Mouse (Mus musculus) kidney, adult 2 months (tissue): ENCODE results near the gene Dlg5. TPM values are rescaled to one million over a fixed set of nuclear protein-coding genes. Genes with fewer than 3 reads are reported as not detected.
A peak's percentile ranks its signal among the peaks of the same experiment; 100 is the strongest.

Experiments
- DNase-seq: peaks from one replicate; pipeline ENCODE4 v3.0.0; 2021
- H3K27ac ChIP-seq: fragments of 200-500 bp; 2 replicates; pipeline ENCODE4 v1.5.1; 2012; ENCODE audit warnings: low read depth, low read length, control low read depth, inconsistent platforms; ENCODE audit not compliant: insufficient read depth
- H3K27me3 ChIP-seq: fragments of 200-500 bp; replicated peaks from 2 replicates; pipeline ENCODE4 v1.6.1; 2012; ENCODE audit warnings: mild to moderate bottlenecking, moderate library complexity, low read length, inconsistent platforms; ENCODE audit not compliant: control insufficient read depth, insufficient read depth
- H3K36me3 ChIP-seq: fragments of 200-500 bp; 2 replicates; pipeline ENCODE4 v1.6.1; 2012; ENCODE audit warnings: mild to moderate bottlenecking, moderate library complexity, low read length, inconsistent platforms; ENCODE audit not compliant: control insufficient read depth, insufficient read depth
- H3K4me1 ChIP-seq: fragments of 200-500 bp; 2 replicates; pipeline ENCODE4 v1.6.1; 2011; ENCODE audit warnings: low read length; ENCODE audit not compliant: control insufficient read depth, insufficient read depth
- H3K4me3 ChIP-seq: fragments of 200-500 bp; 2 replicates; pipeline ENCODE4 v1.5.1; 2011; ENCODE audit warnings: mild to moderate bottlenecking, low read depth, low read length, control low read depth; ENCODE audit not compliant: insufficient read depth
- CTCF ChIP-seq: fragments of 200-500 bp; conservative IDR thresholded peaks from 2 replicates; pipeline ENCODE4 v1.5.1; 2011; ENCODE audit warnings: low read depth, mild to moderate bottlenecking, control low read depth, low read length, moderate library complexity, mixed read lengths; ENCODE audit not compliant: insufficient read depth, insufficient read length
- POLR2A ChIP-seq: fragments of 200-500 bp; IDR thresholded peaks from one replicate; pipeline ENCODE4 v1.6.1; 2011; ENCODE audit warnings: low read depth, low read length, control low read depth
- WGBS: fragments of 180-500 bp; shearing (Covaris S2); methylation state at CpG from one replicate; pipeline ENCODE4 v1.1.7; 2018; 5-methylcytosine and 5-hydroxymethylcytosine counted together
- polyA plus RNA-seq: library from polyadenylated mRNA; depleted of rRNA; stranded (reverse); fragments of >200 nt; gene quantifications from 2 replicates; pipeline ENCODE4 v1.2.3, GENCODE M21; 2012

Dlg5 gene
- polyA plus RNA-seq, 1 experiment: 31.0 TPM

DNA sequence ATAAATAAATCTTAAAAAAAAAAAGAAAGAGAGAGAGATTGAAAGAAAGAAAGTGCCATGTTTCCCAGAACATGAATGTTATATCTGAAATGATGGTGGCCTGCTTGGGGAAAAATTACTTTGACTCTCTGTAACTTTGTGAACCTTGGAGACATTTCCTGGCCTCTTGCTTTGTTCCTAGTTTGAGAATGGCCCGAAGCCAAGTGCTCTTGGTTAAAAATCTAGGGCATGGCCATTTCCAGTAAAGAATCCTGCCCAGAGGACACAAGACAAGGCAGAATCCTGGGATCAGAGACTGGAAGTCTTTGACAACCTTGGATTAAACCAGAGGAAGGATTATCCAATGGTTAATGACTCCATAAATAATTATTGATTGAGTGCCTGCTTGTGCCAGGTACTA is 5.6 kb upstream of the Dlg5 start:
- Histone ChIP-seq H3K36me3 (no peaks in the 10 kb centered on the region), H3K4me3 (no peak overlapping the region), H3K27ac (no peak overlapping the region), H3K4me1 (no peaks in the 10 kb centered on the region), H3K27me3 (no peaks in the 10 kb centered on the region)
- DNase-seq: peak; percentile 72
- TF ChIP-seq CTCF (no peak), POLR2A (no peak)
- 48% methylated on average over 1 of the region's 1 CpGs for WGBS

DNA sequence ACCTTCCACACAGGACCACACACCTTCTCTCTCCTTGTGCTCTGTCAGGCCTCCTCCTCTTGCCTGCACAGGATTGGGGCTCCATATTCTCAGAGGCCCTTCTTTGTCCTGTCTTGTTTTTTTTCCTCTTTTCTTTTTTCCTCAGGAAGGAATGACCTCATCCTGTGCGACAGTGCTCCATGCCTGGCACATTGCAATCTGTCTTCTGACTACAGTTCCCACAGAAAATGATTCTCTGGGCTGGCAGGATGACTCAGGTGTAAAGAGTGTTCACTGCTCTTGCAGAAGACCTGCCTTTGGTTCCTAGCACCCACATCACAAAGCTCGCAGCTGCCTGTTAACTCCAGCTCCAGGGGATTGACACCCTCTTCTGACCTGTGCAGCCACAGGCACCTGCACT is 4.2 kb upstream of the Dlg5 start:
- no peaks in the 10 kb centered on the region for H3K4me1 ChIP-seq
- no peaks in the 10 kb centered on the region for H3K27me3 ChIP-seq
- no peak overlapping the region for H3K4me3 ChIP-seq
- H3K36me3 ChIP-seq: no peaks in the 10 kb centered on the region
- no peak overlapping the region for H3K27ac ChIP-seq
- TF ChIP-seq CTCF (no peak), POLR2A (no peak)
- WGBS: 80% methylated on average over 2 of the region's 2 CpGs
- no peak for DNase-seq

DNA sequence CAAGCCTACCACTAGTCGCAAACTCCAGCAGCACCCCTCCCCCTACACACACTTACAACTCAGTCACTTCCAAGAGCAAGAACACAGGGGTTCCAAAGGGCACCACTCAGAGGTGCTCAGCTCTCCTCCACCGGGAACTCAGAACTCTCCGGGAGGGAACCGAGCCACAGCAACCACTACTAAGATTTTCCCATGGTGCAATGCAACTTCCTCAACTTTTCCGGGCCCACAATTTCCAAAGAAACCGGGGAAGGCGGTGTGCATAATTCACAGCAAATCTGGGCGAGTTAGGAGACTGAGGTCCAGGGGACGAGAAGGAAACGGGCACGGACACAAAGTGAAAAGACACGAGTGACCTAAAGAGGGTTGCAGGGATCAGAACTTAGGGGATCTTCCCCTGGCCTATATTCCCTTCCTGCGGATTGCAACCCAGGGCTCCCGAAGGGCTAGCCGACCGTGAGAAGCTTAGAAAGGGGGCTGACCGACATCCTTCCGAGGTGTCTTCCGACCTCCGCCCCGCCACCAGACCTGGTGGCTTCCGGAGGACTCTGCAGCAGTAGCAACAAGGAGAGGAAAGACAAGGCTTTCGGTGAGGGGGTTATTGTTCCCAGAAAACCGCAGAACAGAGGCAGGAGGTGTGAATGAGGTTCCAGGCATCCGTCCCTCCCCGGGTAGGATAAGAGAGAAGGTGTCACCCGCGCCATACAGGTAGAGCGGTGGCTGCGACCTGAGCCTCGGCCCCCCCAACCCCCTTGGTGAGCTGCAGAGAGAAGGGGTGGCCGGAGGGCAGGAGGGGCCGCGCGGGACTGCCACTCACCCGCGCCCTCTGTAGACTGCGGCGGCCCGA is 1.2 kb downstream of the Dlg5 start:
- WGBS: 2% methylated on average over 40 of the region's 40 CpGs
- no peaks in the 10 kb centered on the region for H3K27me3 ChIP-seq
- peak overlapping the region; percentile 88 for H3K27ac ChIP-seq
- peak overlapping the region; percentile 82 for H3K4me3 ChIP-seq
- no peak for TF ChIP-seq CTCF
- TF ChIP-seq POLR2A: no peak
- no peaks in the 10 kb centered on the region for H3K36me3 ChIP-seq
- H3K4me1 ChIP-seq: peaks cover 11% of the 10 kb centered on the region
- peak; percentile 93 for DNase-seq

- H3K27ac ChIP-seq: no peak overlapping the region
- DNase-seq: no peak
- no peaks in the 10 kb centered on the region for H3K27me3 ChIP-seq
- H3K4me1 ChIP-seq: peaks cover 13% of the 10 kb centered on the region
- WGBS: 80% methylated on average over 2 of the region's 2 CpGs
- TF ChIP-seq CTCF (no peak), POLR2A (no peak)
- no peak overlapping the region for H3K4me3 ChIP-seq
- no peaks in the 10 kb centered on the region for H3K36me3 ChIP-seq
Observed at GRCm38 (mm10) chr14:24242016-24242415, 3.7 kb downstream of the Dlg5 start.

DNA sequence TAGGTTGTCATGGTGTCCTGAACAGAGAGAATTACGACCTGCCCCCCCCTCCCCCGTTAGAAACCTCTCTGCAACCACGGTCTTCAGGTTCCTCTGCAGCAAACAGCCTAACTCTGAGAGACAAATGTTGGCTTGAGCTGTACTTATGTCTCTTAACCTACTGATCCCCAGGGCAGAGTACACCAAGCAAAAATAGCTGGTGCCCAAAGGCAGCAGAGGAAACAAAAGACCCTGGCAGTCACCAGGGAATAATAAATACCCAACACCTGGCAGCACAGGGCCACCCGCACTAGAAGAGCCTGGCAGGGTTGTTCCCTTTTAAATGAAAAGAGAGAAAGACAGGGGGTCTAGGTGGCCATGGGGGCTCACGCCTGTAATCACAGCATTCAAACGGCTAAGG is 4.9 kb downstream of the Dlg5 start:
- peaks cover 16% of the 10 kb centered on the region for H3K4me1 ChIP-seq
- no peak overlapping the region for H3K4me3 ChIP-seq
- TF ChIP-seq POLR2A (no peak), CTCF (no peak)
- H3K27me3 ChIP-seq: no peaks in the 10 kb centered on the region
- H3K36me3 ChIP-seq: no peaks in the 10 kb centered on the region
- DNase-seq: peak; percentile 74
- WGBS: 51% methylated on average over 6 of the region's 6 CpGs
- H3K27ac ChIP-seq: 0 out of 2 replicates have a peak overlapping the region, but pooled peaks have one; percentile 25

GRCm38 (mm10) chr14:24239651-24240050 is 6.1 kb downstream of the Dlg5 start:
- H3K27ac ChIP-seq: no peak overlapping the region
- WGBS: 80% methylated on average over 11 of the region's 11 CpGs
- TF ChIP-seq CTCF: no peak; the same call in 1 of the 2 replicates

GRCm38 (mm10) chr14:24235954-24236353 is 9.8 kb downstream of the Dlg5 start:
- TF ChIP-seq CTCF (no peak), POLR2A (no peak)
- WGBS: 90% methylated on average over 3 of the region's 3 CpGs
- H3K4me3 ChIP-seq: no peak overlapping the region

More at GRCm38 (mm10) chr14:24239651-24240050, 6.1 kb downstream of the Dlg5 start:
- no peak for DNase-seq
- Histone ChIP-seq H3K27me3 (no peaks in the 10 kb centered on the region), H3K36me3 (no peaks in the 10 kb centered on the region), H3K4me1 (peaks cover 28% of the 10 kb centered on the region), H3K4me3 (no peak overlapping the region)

More at GRCm38 (mm10) chr14:24235954-24236353, 9.8 kb downstream of the Dlg5 start:
- Histone ChIP-seq H3K27me3 (no peaks in the 10 kb centered on the region), H3K27ac (0 out of 2 replicates have a peak overlapping the region, but pooled peaks have one; percentile 13), H3K36me3 (no peaks in the 10 kb centered on the region), H3K4me1 (peaks cover 41% of the 10 kb centered on the region)
- DNase-seq: no peak
